Mouse (Mus musculus) spleen, embryonic (tissue): ENCODE results near the gene Olfr1392.
"Not testable (repeated sequence)": the region's sequence is repeated elsewhere in the genome, so short reads cannot be mapped to it uniquely, and the experiment has no call there.

Experiments used
- CTCF ChIA-PET: fragments of 350-600 bp; sonication (Branson Sonifier 250); formaldehyde crosslinking; loops from one replicate; lab custom pipeline; 2022; lab: Charles Lee

Olfr1392 gene

GRCm38 (mm10) chr11:49284982-49285381 is at the start of gene Olfr1392:
Olfr1392 (plus strand) TSS chr11:49285282.
- CTCF ChIA-PET, result not testable (repeated sequence)

DNA sequence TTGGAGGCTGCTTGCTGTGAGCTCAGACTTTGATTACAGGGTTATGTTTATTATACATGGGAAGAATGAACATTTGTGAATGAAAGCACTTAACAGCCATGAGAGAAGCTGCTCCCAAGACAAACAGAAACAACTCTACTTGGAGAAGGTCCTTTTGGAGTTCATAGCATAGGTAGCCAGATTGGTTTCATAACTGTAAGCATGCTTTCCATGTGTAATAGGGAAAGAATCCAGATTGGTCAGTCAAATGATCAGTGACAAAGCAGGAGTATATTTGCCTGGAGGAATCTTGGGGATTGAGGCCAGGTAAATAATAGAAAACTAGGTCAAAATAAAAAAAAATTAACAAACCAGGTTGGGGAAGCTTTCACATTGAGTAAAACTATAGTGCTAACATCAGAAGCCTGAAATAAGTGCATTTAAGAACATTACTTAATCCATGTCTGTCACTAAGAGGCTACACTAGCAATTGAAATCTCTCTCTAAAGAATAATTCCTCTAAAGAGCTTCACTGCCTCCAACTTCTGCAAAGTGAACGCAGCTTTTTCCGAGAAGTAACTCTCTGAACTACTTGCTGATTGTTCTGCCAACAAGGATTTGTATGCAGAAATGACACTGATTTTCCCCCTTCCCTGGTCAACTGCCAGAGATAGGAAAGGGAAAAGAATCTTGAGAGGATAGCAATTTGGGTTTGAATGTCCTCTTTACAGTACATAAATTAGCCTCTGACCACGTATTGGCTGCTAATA is 49.4 kb upstream of the Olfr1392 start:
- CTCF ChIA-PET, result no interaction called here

GRCm38 (mm10) chr11:49236891-49237290 is 48.2 kb upstream of the Olfr1392 start:
- CTCF ChIA-PET, result no interaction called here

GRCm38 (mm10) chr11:49237532-49237931 is 47.5 kb upstream of the Olfr1392 start:
- CTCF ChIA-PET, result no interaction called here

- CTCF ChIA-PET, result interaction anchor here (0.6 to 1.5 kb wide), 3 partner anchors 27 to 37 kb away, joined by 3 to 5 read pairs (median 3); partner anchors contain the start of gene Zfp62
These were observed 44.8 kb upstream of the Olfr1392 start for GRCm38 (mm10) chr11:49240310-49240709.

- CTCF ChIA-PET, result interaction anchor here (0.6 to 1.5 kb wide), 2 partner anchors 27 to 37 kb away, joined by 3 to 5 read pairs; partner anchors contain the start of gene Zfp62
These were observed 44.2 kb upstream of the Olfr1392 start for GRCm38 (mm10) chr11:49240874-49241273.

GRCm38 (mm10) chr11:49241471-49241870 is 43.6 kb upstream of the Olfr1392 start:
- CTCF ChIA-PET, result interaction anchor here (0.7 kb wide), 1 partner anchor 39 kb away, joined by 10 read pairs; no protein-coding TSS in a partner anchor

DNA sequence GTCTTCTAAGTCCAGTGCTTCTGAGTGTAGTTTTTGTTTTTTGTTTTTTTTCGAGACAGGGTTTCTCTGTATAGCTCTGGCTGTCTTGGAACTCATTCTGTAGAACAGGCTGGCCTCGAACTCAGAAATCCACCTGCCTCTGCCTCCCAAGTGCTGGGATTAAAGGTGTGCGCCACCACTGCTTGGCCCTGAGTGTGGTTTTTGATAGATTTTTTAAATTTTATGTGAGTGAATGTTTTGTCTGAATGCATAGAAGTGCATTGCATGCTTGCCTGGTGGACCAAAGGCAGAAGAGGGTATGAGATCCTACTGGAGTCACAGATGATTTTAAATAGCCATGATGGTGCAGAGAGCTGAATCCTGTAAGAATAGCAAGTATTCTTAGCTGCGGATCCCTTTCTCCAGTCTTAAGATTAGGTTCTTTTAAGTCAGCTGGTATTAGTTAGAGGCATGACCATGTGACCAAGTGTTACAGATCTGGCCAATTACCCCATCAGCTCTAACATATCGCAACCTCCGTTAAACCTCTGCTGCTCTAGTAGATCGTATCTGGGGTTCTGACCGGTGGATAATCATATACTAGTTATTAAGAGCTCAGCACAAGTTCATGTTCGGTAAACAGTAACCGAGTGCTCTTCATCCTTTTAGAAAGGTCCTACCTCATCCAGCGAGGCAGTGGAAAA is 42.0 kb upstream of the Olfr1392 start:
- CTCF ChIA-PET, result interaction anchor here (0.6 kb wide), 1 partner anchor 969 kb away, joined by 10 read pairs; no protein-coding TSS in a partner anchor

DNA sequence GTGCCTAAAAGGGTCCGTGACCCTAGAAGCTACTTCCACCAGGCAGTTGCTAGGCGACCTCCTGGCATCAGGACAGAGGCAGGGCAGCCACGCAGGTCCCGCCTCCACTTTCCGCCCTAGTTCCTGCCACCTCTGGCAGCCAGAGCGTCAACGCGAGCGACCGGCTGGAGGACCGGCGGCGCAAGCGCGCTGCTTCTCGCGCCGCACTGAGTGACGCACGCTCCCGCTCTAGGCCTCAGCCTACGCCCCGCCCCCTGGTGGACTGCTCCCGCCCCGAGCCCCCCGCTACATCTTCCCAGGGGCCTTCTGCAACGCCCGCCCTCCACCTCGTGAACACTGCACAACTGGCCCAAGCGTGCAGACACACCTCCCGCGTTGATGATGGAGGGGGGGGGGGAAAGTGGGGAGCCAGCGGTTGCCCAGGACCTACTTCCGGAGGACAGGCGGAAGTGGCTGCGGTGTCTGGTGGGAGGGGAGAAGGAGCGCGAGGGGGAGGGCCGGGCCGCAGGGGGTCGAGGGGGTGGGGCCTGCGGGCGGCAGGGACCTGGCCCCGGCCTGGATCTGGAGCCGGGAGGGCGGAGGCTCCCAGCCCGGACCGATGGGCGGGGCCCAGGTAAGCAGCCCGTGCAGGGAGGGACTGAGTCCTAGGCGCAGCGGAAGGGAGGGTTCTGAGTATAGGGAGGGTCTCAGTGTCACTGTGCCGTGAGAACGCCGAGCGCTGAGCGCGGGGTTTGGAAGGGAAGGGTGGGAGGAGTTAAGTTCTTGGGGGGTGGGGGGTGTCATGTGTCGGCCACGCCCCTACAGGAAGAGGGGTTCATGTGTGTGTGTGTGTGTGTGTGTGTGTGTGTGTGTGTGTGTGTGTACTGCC is 41.1 kb upstream of the Olfr1392 start, which contains the start of gene Mgat1:
Mgat1 (plus strand) TSS at position 465 of the 868 bp plus-strand sequence.
- CTCF ChIA-PET, result no interaction called here

- CTCF ChIA-PET, result no interaction called here
These were observed 40.5 kb upstream of the Olfr1392 start for GRCm38 (mm10) chr11:49244595-49244930.

DNA sequence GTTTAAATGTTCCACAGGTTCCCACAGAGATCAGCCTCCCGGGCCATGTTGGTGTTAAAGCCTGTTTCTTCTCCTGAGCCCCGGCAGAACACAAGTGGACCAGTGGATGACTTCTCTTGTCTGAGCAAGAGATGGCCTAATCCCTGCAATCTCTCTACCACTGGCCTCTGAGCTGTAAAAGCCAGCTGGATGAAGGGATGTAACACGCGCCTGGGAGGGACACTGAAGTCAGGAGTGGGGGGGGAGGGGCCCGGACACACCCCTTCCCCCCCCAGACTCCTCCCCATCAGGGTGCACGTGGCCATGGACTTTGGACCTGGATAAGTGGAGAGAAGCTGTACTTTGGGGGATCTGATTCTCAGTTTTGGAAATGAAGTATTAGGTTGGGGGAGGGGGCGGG is 39.9 kb upstream of the Olfr1392 start:
- CTCF ChIA-PET, result no interaction called here

DNA sequence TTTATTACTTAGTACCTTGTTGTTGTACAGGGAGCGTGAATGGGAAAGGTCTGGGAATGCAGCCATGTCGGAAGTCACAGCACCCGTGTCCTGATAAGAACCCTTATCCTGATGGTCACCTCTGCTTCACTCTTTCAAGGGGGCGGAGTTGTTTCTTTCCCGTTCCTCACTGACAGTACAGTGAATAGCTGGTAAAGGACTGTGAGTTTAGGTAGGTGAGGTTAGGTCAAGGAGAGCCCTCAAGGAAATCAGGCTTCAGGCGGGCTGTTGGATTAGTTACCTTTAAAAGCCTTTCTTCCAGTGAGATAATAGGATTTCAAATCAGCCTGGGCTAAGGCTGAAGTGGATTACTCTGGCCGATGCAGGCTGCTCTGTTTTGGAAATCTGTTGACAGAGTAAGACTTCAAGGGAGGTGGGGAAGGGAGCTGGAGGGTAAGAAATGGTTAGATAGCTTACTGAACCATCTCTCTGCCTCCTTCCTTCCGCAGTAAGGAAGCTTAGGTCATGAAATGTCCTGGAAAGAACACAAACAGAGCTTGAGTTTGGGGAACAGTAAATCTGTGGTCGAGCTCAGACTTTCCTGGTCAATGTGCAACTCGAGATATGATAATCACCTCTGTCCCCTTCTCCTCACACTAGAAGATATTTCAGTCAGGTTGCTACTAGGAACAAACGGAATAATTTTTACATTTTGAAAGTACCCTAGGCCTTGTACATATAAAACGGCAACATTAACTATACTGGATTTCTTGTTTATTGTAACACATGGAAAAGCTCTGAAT is 39.3 kb upstream of the Olfr1392 start:
- CTCF ChIA-PET, result interaction anchor here (0.5 kb wide), 1 partner anchor 377 kb away, joined by 3 read pairs; no protein-coding TSS in a partner anchor

GRCm38 (mm10) chr11:49246523-49246922 is 38.6 kb upstream of the Olfr1392 start:
- CTCF ChIA-PET, result no interaction called here

DNA sequence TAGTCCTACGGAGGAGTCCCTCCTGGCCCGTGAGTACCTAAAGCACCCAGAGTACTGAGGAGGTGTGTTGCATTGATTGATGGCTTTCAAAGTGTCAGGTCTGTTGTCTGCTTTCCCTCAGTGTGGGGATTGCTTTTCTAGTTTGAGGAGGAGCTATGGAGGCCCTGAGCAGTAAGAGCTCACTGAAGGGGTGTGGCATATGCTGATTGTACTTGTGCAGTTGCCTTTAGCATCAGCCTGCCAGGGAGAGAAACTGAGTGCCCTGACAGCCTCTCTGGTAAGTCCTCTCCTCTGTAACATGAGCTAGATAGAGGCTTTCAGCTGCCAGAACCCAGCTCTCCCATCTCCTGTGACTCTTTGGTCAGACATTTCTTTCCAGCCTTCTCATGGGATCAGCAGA is 37.8 kb upstream of the Olfr1392 start:
- CTCF ChIA-PET, result interaction anchor here (1.1 kb wide), 1 partner anchor 41 kb away, joined by 3 read pairs; no protein-coding TSS in a partner anchor

DNA sequence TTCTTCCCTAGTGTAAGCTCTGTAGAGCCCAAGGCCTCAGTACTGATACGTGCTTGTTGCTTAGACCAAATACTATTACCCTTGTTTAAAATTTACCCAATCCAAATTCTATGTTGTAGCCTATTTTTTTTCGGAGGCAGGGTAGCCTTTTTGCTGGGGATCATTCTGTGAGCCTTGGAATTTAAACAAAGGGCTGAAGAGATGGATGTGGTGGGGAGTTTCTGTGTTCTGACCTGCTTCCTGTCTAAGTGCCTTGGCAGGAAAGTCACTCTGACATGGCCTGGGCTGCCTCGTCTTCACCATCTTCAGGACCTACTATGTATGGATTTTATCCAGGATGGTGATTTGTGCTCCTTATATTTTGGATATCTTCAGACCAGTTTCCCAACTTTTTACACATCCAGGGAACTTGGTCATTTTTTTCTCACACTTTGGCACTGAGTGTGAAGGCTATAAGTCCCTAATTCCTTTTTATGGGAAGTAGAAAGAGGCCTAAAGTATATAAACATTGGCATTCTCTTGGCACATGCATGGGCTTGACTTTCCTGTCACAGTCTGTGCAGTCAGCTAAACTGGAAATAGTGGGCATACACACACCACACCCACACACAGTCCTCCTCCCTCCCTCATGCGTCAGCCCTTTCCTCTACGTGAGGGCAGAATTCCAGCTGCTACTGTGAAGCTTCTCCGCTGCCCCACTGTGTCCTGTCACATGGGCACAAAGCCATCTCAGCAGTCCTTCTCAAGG is 36.7 kb upstream of the Olfr1392 start:
- CTCF ChIA-PET, result interaction anchor here (1.1 kb wide), 1 partner anchor 42 kb away, joined by 3 read pairs; no protein-coding TSS in a partner anchor

- CTCF ChIA-PET, result no interaction called here
These were observed 35.9 kb upstream of the Olfr1392 start for GRCm38 (mm10) chr11:49248974-49249700.

DNA sequence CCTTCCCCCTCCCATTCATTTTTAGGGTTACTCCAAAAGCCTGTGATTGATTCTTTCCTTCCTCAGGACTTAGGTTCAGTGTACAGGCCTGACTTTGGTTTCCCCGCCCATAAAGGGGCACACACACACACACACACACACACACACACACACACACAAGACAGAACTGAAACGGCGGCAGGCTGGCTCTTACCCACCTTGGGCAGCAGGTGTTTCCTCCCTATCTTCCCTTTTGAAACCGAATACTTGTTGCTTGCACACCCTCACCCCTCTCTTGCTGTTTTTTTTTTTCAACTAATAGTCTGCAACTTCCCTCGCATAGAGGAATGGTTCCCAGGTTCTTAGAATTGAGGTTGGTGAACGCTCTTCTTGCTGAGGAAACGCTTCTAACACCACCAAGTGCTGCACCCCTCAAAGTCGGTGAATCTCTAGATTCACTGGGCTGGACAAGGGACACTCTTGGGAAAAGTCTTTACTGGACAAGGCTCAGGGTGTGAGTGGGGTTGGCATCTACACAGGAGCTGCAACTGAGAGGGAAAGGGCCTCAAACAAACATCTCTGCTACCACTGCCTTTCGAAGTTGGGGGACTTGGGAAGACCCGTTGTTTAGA is 35.2 kb upstream of the Olfr1392 start:
- CTCF ChIA-PET, result no interaction called here
